Comparison of ENCODE assay signal across 8 mouse cellular contexts in genomic region chr1:89643445-89644100, GRCm38 (mm10).
A peak's percentile ranks its signal among the peaks of the same experiment; 100 is the strongest.
DNase-seq lines count a peak whose midpoint lies in the region; ATAC-seq and TF ChIP-seq lines count a peak whose summit lies in the region.

No protein-coding gene starts in this region.

- no peak for TF ChIP-seq EP300 in lung, postnatal 0 days (IDR thresholded peaks at IDR 0.05)

- no peak overlapping the region for H3K9ac ChIP-seq in kidney, embryonic 15.5 days
- no peak overlapping the region for H3K9ac ChIP-seq in lung, postnatal 0 days (replicated peaks; ENCODE audit: low read depth)

- H3K27me3 ChIP-seq in kidney, embryonic 15.5 days: 0 out of 2 replicates have a peak, but pooled peaks cover 4% of the 10 kb centered on the region
- H3K27me3 ChIP-seq in lung, postnatal 0 days (replicated peaks; ENCODE audit: insufficient read depth, low read length): no peaks in the 10 kb centered on the region
- H3K27me3 ChIP-seq in small intestine, adult 2 months (ENCODE audit: control insufficient read depth, insufficient read depth, low read length): no peaks in the 10 kb centered on the region

- no peaks in the 10 kb centered on the region for H3K9me3 ChIP-seq in kidney, embryonic 15.5 days (replicated peaks)
- H3K9me3 ChIP-seq in lung, postnatal 0 days (ENCODE audit: low read length): no peaks in the 10 kb centered on the region

- peaks cover 2% of the 10 kb centered on the region; the same call in 1 of the 2 replicates for H3K36me3 ChIP-seq in kidney, embryonic 15.5 days
- H3K36me3 ChIP-seq in lung, postnatal 0 days (ENCODE audit: insufficient read depth, low read length): no peaks in the 10 kb centered on the region
- no peaks in the 10 kb centered on the region for H3K36me3 ChIP-seq in small intestine, adult 2 months (ENCODE audit: control insufficient read depth, insufficient read depth, low read length)

- peak overlapping the region; percentile 22; the same call in 1 of the 2 replicates for H3K4me2 ChIP-seq in kidney, embryonic 15.5 days
- no peak overlapping the region for H3K4me2 ChIP-seq in lung, postnatal 0 days (replicated peaks; ENCODE audit: low read depth, low read length)

- WGBS in lung, adult 2 months: 43% methylated on average over 8 of the region's 8 CpGs
- WGBS in bone marrow, adult 2 months: 29% methylated on average over 8 of the region's 8 CpGs
- WGBS in kidney, embryonic 15.5 days: 62% methylated on average over 8 of the region's 8 CpGs
- 59% methylated on average over 8 of the region's 8 CpGs for WGBS in lung, postnatal 0 days
- 50% methylated on average over 8 of the region's 8 CpGs for WGBS in small intestine, adult 2 months

- TF ChIP-seq POLR2A in lung, adult 2 months (IDR thresholded peaks at IDR 0.05; ENCODE audit: borderline replicate concordance, extremely low read depth, low read depth, low read length): no peak
- TF ChIP-seq POLR2A in bone marrow, adult 2 months (IDR thresholded peaks at IDR 0.05; ENCODE audit: borderline replicate concordance, control insufficient read depth, low read depth, low read length): no peak
- TF ChIP-seq POLR2A in small intestine, adult 2 months (IDR thresholded peaks at IDR 0.05; ENCODE audit: low read depth, low read length): no peak

- peak overlapping the region; percentile 55 for H3K4me3 ChIP-seq in lung, adult 2 months (replicated peaks; ENCODE audit: extremely low read depth, low read depth, low read length)
- peak overlapping the region; percentile 55 for H3K4me3 ChIP-seq in bone marrow, adult 2 months (replicated peaks; ENCODE audit: control insufficient read depth, low read depth, low read length)
- H3K4me3 ChIP-seq in kidney, embryonic 15.5 days (replicated peaks): no peak overlapping the region
- no peak overlapping the region for H3K4me3 ChIP-seq in lung, postnatal 0 days (ENCODE audit: low read depth, low read length)
- peak overlapping the region; percentile 36 for H3K4me3 ChIP-seq in small intestine, adult 2 months (ENCODE audit: low read depth, low read length)

- ATAC-seq in kidney, embryonic 15.5 days (replicated peaks; ENCODE audit: low FRiP score): no peak
- no peak; the same call in 1 of the 2 replicates for ATAC-seq in lung, postnatal 0 days
- no peak for ATAC-seq in inflammation-experienced regulatory T-cells, adult 6 months

- 0 out of 2 replicates have a peak, but pooled peaks have one; percentile 3 for TF ChIP-seq CTCF in lung, adult 2 months (IDR thresholded peaks at IDR 0.05; ENCODE audit: insufficient read depth, low read length)
- no peak for TF ChIP-seq CTCF in bone marrow, adult 2 months (IDR thresholded peaks at IDR 0.05; ENCODE audit: control insufficient read depth, insufficient read depth, low read length)
- TF ChIP-seq CTCF in lung, postnatal 0 days (IDR thresholded peaks at IDR 0.05): peak; percentile 64
- TF ChIP-seq CTCF in small intestine, adult 2 months (IDR thresholded peaks at IDR 0.05; ENCODE audit: extremely low read depth, insufficient read length, insufficient replicate concordance, low read depth, low read length): peak; percentile 38; the same call in 1 of the 2 replicates

- no peak overlapping the region for H3K27ac ChIP-seq in bone marrow, adult 2 months (ENCODE audit: control insufficient read depth, insufficient read depth, low read depth, low read length, poor library complexity)
- no peak overlapping the region; the same call in 1 of the 2 replicates for H3K27ac ChIP-seq in kidney, embryonic 15.5 days
- no peak overlapping the region for H3K27ac ChIP-seq in lung, postnatal 0 days (ENCODE audit: low read length)
- H3K27ac ChIP-seq in small intestine, adult 2 months (ENCODE audit: insufficient read depth, low read depth, low read length): no peak overlapping the region

- H3K4me1 ChIP-seq in lung, adult 2 months (ENCODE audit: control insufficient read depth, insufficient read depth, low read length): no peaks in the 10 kb centered on the region
- H3K4me1 ChIP-seq in bone marrow, adult 2 months (ENCODE audit: control insufficient read depth, insufficient read depth, low read length): peaks cover 4% of the 10 kb centered on the region; the same call in 1 of the 2 replicates
- H3K4me1 ChIP-seq in kidney, embryonic 15.5 days: peaks cover 22% of the 10 kb centered on the region
- H3K4me1 ChIP-seq in lung, postnatal 0 days (ENCODE audit: insufficient read depth, low read depth, low read length): no peaks in the 10 kb centered on the region
- H3K4me1 ChIP-seq in small intestine, adult 2 months (ENCODE audit: control insufficient read depth, insufficient read depth, insufficient read length, low read length): no peaks in the 10 kb centered on the region

- peak; percentile 38 for DNase-seq in lung, adult 2 months
- DNase-seq in lung, adult 18-20 months: no peak
- DNase-seq in frontal cortex, postnatal 25 days (ENCODE audit: low spot score in 2 of 2): peak; percentile 37 to 41
- peak; percentile 62 for DNase-seq in lung, postnatal 0 days (ENCODE audit: low spot score)

Comparison
In these comparisons a context has a peak if more than half of its experiments do, and no peak if none do; other contexts are left out.
1. DNase-seq: peak in lung, adult 2 months (single experiment), frontal cortex, postnatal 25 days (2 of 2) and lung, postnatal 0 days (single experiment); none in lung, adult 18-20 months (0 of 2).
2. H3K4me3 ChIP-seq: peak in lung, adult 2 months (single experiment), bone marrow, adult 2 months (single experiment) and small intestine, adult 2 months (single experiment); none in kidney, embryonic 15.5 days (single experiment) and lung, postnatal 0 days (single experiment).